Mouse (Mus musculus): ENCODE measurements at regions not wholly inside any gene's neighbourhood (a gene's known extent, or its start where the extent isn't known, plus 50 kb on each side); places are given as distances from the start of the nearest gene placed in this dataset.

- DNase-seq = peak; percentile 29
These were observed 70.0 kb upstream of the Igfbp7 start for GRCm38 (mm10) chr5:77477794-77478193.

GRCm38 (mm10) chr5:77473896-77474486, 66.2 kb upstream of the Igfbp7 start:
- no peak for DNase-seq

DNA sequence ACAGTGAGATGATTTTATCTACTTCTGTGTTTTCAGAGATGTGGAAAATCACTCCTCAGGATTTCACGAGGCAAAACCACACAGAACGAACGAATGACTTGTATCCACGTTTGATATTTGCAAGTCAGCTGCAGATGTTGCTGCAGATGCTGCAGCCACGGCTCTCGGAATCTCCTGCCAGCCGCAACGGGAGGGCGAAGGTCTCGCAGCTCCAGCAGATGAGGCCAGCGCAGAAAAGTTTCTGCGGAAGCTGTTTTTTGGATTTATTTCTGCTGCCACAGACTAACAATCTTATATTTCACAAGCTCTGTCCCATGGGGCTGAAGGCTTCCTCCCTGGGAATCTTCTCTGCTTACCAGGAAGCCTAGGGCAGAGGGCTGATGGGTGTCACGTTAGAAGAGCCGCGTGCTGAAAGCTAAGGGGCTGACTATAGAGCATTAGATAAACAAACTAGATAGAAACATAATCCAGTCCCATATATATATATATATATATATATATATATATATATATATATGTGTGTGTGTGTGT, 61.5 kb upstream of the Igfbp7 start:
- no peak for DNase-seq

DNA sequence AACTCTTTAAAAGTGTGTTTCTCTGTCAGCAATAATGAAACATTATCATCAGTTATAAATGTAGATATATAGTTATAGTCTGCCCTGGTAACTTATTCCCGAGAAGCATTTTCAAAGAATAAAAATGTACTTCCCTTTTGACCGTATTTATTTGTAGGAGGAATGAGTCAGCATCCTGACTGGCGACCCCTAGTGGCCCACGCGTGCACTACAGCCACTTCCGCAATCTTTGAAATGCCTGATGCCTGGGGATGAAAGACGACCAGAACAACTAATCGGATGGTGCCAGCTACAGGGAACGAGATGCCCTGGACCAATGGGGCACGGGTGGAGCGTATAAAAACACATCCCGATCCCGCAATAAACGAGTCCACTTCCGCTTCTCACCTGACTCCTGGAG, 60.6 kb upstream of the Igfbp7 start:
- DNase-seq = no peak

GRCm38 (mm10) chr5:77464851-77465548, 57.2 kb upstream of the Igfbp7 start:
- no peak for DNase-seq

DNA sequence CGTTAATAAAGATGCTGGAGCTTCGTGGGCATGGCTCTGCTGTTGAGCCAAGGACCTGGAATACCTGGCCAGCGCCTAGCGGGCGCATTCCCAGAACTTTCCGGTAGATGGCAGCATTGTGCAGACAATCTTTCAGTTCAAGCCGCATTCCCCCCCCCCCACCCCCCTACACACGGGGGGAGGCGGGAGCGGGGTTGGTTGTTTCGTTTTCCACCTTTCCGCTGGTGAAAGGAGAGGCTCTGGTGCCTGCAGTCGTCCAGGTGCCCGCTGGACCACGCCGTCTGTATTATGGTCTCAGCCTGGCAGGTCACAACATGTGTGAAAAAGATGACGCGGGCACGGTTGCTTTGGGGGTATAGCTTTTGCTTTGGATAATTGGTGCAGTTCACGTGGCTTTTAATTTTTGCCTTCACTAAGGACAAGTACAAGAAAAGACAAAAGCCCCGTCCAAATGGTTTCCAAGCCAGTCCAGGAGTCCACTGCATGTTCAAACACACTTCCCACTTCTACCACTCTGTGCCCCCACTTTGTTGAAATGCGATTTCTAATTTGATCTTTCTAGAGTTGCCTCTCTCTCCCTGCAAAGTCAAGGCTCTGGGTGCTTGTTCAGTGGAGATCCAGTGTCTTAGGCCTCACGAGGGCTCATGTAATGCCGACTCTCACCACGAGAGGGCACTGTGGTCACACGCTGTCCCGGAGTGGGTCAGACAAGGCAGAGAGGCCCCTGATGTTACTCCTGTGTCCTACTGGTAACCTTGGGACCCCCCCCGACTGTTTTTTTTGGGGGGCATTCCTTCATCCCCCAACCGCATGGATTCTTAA, 52.3 kb upstream of the Igfbp7 start:
- DNase-seq = peak; percentile 90

Data from right cerebral cortex, postnatal 25 days (tissue).